Mouse (Mus musculus) thymus, postnatal 10 days (tissue): ENCODE data around the gene Cd300lg.

Experiments used
- DNase-seq, 2 experiments: peaks; one replicate each; pipeline ENCODE4 v3.0.0; 2021; ENCODE audit warnings: low spot score in 2 of 2

Cd300lg gene

GRCm38 (mm10) chr11:102041350-102041949 lies at the start of gene Cd300lg:
Gene Cd300lg (plus strand): TSS chr11:102041509.
- DNase-seq, result no peak

GRCm38 (mm10) chr11:101991813-101992212 lies 49.5 kb upstream of the Cd300lg start:
- no peak for DNase-seq

- no peak for DNase-seq
Observed at GRCm38 (mm10) chr11:101992411-101992810, 48.9 kb upstream of the Cd300lg start.

- DNase-seq, result no peak
Observed at GRCm38 (mm10) chr11:101994100-101994499, 47.2 kb upstream of the Cd300lg start.

- DNase-seq, result no peak
Observed at GRCm38 (mm10) chr11:101995938-101996337, 45.4 kb upstream of the Cd300lg start.

DNA sequence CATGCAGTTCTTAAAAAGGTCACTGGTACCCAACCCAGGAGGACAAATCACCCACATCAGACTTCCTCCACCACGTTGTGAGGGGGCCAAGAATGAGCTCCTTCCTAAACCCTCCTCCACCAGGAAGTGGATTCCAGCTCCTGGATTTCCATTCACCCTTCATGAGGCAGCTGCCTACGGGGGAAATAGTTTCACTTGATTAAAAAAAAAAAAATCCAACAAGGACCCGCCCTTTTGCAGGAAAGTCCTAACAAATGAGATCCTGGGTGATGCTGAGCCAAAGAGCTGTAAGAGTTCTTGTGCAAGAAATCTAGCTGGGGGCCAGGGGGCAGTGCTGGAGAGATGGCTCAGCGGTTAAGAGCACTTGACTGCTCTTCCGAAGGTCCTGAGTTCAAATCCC lies 43.1 kb upstream of the Cd300lg start:
- no peak for DNase-seq

DNA sequence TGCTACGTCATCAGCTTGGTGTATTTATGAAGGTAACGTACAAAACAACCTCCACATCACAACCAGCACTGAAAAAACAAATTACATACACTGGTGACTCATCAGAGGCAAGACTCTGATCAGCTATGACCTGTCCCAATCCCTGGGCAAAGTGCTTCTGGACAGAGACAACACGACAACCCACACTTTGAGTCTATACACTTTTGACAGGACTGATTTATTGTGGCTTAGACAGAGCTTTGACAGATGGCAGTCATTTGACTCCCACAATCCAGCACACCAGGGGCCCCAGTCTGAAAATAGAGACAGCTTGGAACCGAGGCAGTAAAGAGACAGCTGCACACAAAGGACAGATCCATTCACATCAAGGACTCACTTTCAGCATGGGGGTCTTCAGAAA lies 41.8 kb upstream of the Cd300lg start:
- no peak for DNase-seq

DNA sequence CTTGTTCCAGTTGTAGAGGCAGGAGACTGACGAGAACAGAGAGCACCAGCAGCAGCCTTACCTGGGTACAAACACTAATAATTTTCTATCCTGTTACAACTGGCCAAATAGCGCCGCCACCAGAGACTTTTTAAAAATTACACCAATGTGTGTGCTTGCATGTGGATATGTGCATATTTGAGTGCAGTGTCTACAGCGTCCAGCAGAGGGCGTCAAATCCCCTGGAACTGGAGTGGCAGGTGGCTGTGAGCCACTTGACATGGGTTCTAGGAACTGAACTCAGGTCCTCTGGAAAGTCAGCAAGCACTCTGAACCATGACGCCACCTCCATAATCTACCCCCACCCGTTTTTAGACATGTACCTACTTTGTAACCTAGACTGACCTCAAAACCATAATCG lies 37.1 kb upstream of the Cd300lg start:
- no peak for DNase-seq

GRCm38 (mm10) chr11:102006271-102006670 lies 35.0 kb upstream of the Cd300lg start:
- DNase-seq, result no peak

DNA sequence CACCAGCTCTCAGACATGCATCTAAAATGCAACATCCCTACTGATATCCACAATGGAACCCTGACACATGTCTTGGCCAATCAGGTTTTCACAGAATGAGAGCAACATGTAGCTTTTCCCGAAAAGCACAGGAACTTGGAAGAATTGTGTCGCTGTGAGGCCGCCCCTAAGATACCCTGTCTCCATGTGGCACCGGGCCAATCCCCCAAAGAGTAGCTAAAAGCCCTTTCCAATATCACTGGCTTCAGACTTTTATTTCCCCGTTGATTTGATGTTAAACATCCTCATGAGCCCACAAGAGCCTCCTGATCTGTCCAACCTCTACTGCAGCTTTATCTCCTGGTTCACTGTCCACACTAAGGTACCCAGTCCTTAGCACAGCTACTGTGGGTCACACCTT lies 34.6 kb upstream of the Cd300lg start:
- DNase-seq, result no peak

DNA sequence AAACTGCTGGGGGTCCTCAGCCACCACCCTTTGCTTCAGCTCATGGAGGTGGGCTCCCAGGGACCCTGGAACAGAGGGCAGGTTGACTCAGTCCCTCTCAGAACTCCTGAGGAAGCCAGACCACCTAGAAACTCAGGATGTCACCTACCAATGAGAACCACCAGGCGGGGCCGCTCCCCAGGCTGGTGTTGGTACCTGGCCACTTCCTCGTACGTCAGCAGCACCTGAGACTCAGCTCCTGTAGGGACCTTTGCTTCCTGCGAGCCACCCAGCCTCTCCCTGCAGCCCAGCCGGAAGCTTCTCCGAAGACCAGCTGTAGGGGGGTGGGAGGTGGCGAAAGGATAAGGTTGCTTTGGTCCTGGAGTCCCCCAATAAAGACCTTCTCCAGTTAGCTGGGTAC lies 32.9 kb upstream of the Cd300lg start:
- DNase-seq, result no peak

- DNase-seq, result no peak
Observed at GRCm38 (mm10) chr11:102008954-102009637, 32.2 kb upstream of the Cd300lg start.

DNA sequence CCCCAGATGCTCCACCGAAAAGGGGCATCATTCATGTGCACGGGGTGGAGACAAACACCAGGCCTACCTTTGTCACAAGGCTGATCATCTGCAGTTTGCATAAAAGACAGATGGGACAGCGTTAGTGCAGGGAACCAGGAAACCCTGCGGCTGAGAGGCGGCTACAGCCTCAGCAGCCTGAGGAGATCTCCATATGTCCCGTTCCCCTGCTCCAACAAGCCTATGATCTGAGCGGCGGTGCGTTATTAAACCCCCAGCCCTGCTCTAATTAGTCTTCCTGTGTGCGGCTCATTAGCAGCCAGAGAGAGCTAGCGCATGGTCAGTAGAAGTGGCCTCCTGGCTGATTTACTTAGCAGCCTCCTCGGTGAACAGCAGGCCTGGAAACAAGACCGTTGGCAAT lies 31.2 kb upstream of the Cd300lg start:
- DNase-seq, result no peak

- DNase-seq, result no peak
Observed at GRCm38 (mm10) chr11:102011510-102011909, 29.8 kb upstream of the Cd300lg start.

- DNase-seq, result no peak
Observed at GRCm38 (mm10) chr11:102013201-102013600, 28.1 kb upstream of the Cd300lg start.

- DNase-seq, result no peak
Observed at GRCm38 (mm10) chr11:102015472-102015871, 25.8 kb upstream of the Cd300lg start.

- no peak for DNase-seq
Observed at GRCm38 (mm10) chr11:102016136-102016535, 25.2 kb upstream of the Cd300lg start.

GRCm38 (mm10) chr11:102019736-102020135 lies 21.6 kb upstream of the Cd300lg start:
- DNase-seq, result no peak

- DNase-seq, result no peak
Observed at GRCm38 (mm10) chr11:102021196-102021595, 20.1 kb upstream of the Cd300lg start.

DNA sequence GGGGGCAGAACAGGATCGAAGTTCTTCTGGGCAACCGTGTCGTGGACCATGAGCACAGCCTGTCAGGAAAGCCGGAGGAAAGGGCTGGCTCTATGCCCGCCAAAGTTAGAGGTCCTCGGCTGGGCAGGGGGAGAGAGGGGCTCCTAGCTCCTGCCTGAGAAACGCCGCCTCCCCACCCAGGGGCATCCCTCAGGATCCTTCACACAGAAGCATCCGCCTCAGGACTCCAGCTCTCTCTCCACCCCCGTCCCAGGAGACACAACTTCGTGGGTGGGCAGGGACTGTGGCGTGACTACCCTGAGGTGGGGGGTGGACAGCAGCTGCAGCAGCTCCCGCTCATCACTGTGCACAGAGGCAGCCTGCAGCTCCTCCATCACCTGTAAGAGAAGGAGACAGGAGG lies 17.9 kb upstream of the Cd300lg start:
- DNase-seq, result no peak

DNA sequence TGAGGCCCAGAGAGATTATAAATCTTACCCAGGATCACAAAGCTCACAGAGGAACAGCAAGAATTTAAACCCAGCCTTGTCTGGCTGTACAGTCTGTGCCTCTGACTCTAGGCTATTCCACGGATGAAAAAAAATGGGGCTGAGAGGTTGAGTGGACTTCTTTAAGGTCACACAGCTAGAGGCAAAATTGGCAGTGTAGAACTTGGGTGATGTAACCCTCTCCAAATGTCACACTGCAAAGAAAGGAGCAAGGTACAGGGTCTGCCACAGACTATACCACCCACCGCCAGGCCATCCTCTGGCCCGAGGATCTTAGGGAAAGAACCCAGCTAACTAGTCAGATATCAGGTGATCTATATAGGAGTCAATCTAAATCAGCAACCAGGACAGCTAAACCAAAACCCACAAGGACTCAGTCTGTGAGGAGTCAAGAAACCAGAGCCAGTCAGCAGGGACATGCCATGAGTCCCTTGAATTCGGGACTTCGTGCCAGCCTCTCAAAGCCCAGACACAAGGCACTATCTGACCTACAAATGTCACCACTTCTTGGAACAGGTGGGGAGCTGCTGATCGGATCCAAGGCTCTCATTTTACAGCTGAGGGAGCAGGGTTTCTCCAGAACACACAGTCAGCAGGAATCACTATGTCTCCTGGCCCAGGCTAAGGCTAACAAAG lies 17.1 kb upstream of the Cd300lg start:
- DNase-seq, result no peak

DNA sequence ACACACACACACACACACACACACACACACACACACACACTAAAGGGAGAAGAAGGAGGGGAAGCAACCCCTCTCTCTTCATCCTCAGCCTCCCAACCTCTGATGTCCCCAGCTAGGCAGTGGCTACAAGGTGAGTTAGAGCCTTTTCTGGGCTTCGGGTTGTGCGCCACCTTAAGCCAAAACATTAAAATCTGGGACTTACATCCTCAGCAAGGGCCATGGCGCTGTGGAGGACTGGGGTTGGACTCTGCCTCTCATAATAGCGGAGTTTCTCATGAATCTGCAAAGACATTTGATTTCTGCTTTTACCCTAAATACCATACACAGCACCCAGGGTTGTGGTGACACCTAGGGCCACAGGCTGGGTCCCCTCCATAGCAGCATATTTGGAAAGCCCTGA lies 16.4 kb upstream of the Cd300lg start:
- no peak for DNase-seq

GRCm38 (mm10) chr11:102025354-102025753 lies 16.0 kb upstream of the Cd300lg start:
- no peak for DNase-seq
